Mouse (Mus musculus) spleen, embryonic (tissue): Measurements from ENCODE around the gene Fryl.
"Not testable (repeated sequence)": the region's sequence is repeated elsewhere in the genome, so short reads cannot be mapped to it uniquely, and the experiment has no call there.

Source experiments
- CTCF ChIA-PET: fragments of 350-600 bp; sonication (Branson Sonifier 250); formaldehyde crosslinking; loops from one replicate; lab custom pipeline; 2022; lab: Charles Lee

The Fryl gene

DNA sequence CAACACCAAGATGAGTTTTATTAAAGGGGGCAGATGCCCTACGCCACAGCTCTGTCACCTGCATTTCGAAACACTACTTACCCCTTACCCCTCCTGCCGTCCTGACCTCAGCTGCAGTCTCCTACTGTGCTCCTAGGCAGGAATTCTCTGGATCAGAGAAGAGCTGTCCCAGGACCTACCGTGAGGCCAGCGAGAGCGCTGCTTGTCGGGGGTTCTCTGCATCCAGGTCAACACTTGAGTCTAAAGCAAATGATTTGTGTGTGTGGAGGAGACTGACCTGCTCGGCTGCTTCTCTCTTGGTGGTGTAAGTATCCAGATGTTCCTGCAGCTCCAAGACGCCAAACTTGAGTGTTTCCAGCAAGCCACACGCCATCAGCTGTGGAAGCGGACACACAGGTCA, 223.9 kb downstream of the Fryl start:
- CTCF ChIA-PET = interaction anchor here (0.6 kb wide), 1 partner anchor 317 kb away, joined by 4 read pairs; no protein-coding TSS in a partner anchor

DNA sequence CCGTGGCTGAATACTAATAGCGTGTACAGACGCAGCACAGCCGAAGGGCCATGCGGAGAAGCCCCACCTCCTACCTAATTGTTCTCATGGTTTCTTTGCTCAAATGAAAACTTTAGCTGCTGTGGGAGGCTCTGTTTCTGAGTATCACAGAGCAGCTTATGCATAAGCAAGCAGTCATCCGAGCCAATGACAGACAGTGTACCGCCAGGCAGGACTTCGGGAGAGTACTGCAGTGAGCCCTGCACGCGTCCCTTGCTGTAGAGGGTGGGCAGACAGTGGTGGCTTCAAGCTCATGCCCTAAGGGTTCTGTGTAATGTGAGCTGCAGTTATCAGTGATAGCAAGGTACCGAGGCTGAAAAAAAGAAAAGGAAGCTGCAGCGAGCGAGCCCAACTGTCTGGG, 227.8 kb downstream of the Fryl start:
- CTCF ChIA-PET = interaction anchor here (0.8 kb wide), 1 partner anchor 35 kb away, joined by 3 read pairs; no protein-coding TSS in a partner anchor

DNA sequence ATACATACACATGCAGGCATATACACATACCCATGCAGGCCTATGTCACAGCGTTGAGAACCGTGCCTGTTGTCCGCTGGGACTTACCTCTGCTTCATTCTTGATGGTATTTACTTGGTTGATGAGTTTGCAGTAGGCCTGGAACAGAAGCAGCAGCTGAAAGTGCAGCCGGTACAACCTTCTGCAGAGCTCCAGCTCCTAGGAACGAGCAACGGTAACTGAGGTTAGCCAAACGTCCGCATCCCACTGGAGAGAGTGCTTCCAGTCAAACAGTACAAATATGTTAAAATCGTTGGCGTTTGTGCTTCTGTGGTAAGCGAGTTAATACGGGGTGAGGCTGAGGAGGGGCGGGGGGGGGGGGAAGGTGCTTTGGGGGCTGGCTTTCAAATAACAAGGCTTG, 232.6 kb downstream of the Fryl start:
- CTCF ChIA-PET = no interaction called here

- CTCF ChIA-PET = no interaction called here
These were observed 241.7 kb downstream of the Fryl start for GRCm38 (mm10) chr5:73014745-73015144.

DNA sequence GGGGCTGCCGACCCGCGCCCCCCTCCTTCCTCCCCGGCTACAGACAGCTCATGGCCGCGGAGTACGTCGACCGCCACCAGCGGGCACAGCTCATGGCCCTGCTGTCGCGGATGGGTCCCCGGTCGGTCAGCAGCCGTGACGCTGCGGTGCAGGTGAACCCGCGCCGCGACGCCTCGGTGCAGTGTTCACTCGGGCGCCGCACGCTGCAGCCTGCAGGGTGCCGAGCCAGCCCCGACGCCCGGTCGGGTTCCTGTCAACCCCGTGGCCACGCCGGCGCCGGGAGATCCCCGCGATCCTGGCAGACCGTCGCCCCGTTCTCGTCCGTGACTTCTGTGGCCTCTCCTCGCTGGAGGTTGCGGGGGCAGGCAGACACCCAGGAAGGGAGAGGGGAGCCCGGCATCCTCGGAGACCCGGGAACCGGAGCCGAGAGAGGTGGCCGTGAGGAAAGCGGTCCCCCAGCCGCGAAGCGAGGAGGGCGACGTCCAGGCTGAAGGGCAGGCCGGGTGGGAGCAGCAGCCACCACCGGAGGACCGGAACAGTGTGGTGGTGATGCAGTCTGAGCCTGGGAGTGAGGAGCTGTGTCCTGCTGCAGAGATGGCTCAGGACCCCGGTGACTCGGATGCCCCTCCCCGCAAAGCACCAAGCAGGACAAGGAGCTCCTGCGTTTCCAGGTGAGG, 242.7 kb downstream of the Fryl start:
- CTCF ChIA-PET = not testable (repeated sequence)

DNA sequence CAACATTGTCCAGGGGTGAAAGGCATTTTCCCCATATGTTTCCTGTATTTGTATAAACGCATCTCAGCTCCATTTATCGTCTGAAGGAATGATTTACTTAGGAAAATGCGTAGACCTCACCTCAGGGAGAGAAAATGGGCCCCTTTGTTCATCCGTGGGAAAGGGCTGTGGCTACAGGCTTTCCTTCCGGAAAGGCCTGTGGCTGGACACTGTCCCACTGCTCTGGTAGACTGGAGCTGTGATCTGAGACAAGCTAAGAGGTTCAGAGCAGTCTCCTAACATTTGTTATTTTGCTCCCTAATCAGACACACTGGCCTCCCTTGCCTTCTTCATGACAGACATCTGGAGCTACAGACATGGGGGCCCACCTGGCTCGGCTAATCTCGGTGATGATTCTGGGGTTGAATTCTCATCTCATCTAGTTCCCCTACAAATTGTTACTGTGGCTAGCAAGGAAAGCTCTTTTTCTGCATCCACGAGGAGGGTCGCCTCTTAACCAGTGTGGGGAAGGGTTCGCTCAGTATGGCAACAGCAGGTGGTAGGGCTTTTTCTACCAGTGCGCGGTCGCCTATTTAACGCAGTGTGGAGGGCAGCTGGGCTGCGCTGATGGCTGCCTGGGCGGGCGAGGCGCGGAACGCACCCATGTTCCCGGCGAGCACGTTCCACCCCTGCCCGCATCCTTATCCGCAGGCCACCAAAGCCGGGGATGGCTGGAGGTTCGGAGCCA, 243.4 kb downstream of the Fryl start:
- CTCF ChIA-PET = interaction anchor here (0.7 kb wide), 1 partner anchor 69 kb away, joined by 3 read pairs; no protein-coding TSS in a partner anchor

GRCm38 (mm10) chr5:73011806-73012205, 244.6 kb downstream of the Fryl start:
- CTCF ChIA-PET = not testable (repeated sequence)

DNA sequence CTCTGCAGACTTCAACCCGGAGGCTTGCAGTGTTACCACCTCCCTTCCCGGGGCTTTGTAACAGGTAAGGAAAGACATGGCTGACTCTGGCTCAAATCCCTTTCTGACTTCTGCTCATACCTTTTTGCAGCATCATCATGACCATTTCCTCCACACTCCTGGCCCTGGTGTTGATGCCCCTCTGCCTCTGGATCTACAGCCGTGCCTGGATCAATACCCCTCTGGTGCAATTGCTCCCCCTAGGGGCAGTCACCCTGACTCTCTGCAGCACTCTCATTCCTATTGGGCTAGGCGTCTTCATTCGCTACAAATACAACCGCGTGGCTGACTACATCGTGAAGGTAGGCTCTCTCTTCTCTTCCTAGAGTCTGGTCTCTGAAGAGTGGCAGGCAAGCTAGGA, 248.2 kb downstream of the Fryl start:
- CTCF ChIA-PET = not testable (repeated sequence)

DNA sequence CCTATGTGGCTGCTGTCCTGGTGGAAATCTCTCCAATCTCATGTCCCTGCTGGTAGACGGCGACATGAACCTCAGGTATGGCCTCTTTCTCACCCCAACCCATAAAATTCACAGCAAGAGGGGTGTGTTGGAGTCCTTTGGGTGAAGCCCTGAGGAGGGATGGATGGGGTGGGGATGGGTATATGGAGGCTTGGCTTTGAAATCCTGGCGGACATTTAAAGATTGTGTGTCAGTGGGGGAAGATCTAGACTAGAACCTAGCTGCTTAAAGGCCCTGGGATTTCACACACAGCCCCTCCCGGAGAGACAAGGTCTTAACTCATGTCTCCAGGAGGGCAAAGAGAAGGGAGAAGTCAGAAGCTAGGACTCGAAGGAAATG, 248.8 kb downstream of the Fryl start:
- CTCF ChIA-PET = no interaction called here

DNA sequence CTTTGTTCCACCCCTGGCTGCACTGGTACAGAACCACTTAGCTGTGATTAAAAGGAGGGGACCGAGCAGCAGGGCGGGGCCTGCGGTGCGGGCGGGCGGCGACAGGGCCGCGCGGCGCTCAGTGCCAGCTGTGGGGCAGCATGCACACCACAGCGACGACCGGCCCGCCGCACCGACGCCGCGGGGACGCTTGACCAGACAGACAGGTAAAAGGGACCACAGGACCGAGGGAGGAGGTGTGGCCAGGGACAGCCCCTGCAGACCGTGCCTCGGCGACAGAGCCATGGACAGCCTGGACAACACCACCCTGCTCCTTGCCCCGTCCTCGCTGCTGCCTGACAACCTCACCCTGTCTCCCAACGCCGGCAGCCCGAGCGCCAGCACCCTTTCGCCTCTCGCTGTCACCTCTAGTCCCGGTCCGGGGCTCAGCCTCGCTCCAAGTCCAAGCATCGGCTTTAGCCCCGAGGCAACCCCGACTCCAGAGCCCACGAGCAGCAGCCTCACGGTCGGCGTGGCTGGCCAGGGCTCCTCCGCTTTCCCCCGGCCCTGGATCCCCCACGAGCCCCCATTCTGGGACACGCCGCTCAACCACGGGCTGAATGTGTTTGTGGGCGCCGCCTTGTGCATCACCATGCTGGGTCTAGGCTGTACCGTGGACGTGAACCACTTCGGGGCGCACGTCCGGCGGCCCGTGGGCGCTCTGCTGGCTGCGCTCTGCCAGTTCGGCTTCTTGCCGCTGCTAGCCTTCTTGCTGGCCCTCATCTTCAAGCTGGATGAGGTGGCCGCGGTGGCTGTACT, 249.4 kb downstream of the Fryl start, which contains the start of gene Slc10a4:
TSS of gene Slc10a4 (plus strand) at position 100 of the 798 bp plus-strand sequence.
- CTCF ChIA-PET = no interaction called here

DNA sequence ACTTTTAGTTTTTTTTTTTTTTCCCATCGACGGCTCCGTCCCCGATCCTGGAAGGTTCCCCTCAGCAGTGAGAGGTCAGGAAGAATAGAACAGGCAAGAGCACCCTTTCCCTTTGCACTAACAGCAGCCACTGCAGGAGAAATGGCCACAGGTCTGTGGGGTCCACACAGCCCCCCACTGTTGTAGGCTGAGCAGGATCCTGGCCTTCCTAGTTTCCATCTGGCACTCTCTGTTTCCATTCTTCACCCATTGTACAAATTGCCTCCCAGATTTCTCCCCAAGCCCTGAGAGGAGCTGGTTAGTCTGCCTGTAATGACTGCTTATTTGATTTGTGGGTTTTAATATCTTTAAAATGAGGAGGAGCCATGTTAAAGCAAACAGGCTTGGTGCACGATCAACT, 252.4 kb downstream of the Fryl start:
- CTCF ChIA-PET = no interaction called here

DNA sequence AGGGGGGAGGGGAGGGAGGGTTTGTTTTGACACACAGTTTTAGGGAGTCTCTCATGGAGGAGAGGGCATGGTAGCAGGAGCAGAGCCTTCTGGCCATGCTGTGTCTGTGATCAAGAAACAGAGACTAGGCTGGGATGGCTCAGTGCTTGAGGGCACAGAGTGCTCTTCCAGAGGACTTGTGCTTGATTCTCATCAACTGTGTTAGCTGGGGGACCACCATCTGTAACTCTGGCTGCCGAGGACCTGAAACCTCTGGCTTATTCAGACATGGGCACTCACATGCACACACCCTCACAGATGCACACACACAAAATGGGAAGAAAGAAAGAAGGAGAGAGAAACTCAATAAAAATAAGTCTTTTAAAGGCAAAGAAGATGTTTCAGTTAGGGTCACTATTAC, 257.9 kb downstream of the Fryl start:
- CTCF ChIA-PET = not testable (repeated sequence)

- CTCF ChIA-PET = no interaction called here
These were observed 261.0 kb downstream of the Fryl start for GRCm38 (mm10) chr5:72995379-72995778.

- CTCF ChIA-PET = interaction anchor here (0.6 kb wide), 1 partner anchor 48 kb away, joined by 9 read pairs; no protein-coding TSS in a partner anchor
These were observed 261.5 kb downstream of the Fryl start for GRCm38 (mm10) chr5:72994928-72995327.

DNA sequence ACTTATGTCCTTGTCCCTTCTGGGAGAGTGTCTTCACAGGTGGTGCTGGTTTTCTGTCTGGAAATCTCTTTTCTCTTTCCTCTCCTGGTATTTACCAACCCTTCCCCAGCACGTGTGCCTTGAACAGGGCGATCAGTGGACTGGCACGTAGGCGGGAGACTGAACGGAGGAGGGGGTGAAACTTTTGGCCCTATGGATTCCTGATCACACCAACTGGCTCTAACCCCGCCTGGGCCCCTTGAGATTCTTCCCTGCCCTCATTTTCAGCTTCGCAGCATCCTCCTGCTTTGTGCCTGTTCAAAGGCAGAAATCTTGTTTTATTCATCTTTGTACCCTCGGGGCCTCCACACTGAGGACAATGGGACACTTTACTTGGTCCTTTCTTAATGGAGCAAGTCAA, 262.0 kb downstream of the Fryl start:
- CTCF ChIA-PET = interaction anchor here (0.6 kb wide), 1 partner anchor 49 kb away, joined by 9 read pairs; no protein-coding TSS in a partner anchor

DNA sequence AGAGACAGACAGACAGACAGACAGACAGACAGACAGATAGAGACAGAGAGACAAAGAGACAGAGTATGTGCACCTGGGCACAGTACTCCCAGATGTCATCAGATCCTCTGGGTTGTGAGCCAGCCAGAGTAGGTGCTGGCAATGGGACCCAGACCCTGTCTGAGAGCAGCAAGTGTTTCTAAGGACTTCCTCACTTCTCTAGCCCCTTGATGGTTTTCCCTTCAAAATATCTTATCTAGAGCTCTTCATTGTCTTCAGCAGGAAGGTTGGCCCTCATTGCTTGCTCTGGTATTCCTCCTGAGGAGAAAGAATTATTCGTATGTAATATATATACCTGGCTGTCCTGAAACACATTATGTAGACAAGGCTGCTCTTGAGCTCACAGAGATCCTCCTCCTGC, 263.9 kb downstream of the Fryl start:
- CTCF ChIA-PET = no interaction called here

GRCm38 (mm10) chr5:72989756-72990155, 266.7 kb downstream of the Fryl start:
- CTCF ChIA-PET = no interaction called here

DNA sequence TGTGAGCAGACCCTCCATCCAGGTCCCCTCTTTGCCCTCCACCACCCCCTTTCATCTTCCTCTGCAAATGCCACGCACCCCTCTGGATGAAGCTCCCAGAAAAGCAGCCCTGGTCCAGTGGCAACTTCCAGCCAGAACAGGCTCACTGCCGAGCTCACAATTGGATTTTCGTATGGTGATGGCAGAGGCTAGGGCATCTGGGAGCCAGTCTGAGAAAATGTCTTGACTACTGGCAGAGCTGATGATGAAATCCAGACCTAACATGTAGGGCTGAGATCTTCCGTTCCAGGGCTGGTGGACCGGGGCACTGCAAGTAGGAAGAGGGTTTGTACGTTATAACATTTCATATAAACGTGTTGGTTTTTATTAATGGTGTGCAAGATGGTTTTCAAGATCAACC, 268.6 kb downstream of the Fryl start:
- CTCF ChIA-PET = interaction anchor here (0.6 kb wide), 1 partner anchor 398 kb away, joined by 15 read pairs; no protein-coding TSS in a partner anchor

- CTCF ChIA-PET = interaction anchor here (0.6 to 1.0 kb wide), 4 partner anchors 14 to 225 kb away, joined by 3 to 4 read pairs (median 4); no protein-coding TSS in a partner anchor
These were observed 272.3 kb downstream of the Fryl start for GRCm38 (mm10) chr5:72984091-72984490.

- CTCF ChIA-PET = no interaction called here
These were observed 279.9 kb downstream of the Fryl start for GRCm38 (mm10) chr5:72976539-72976938.

DNA sequence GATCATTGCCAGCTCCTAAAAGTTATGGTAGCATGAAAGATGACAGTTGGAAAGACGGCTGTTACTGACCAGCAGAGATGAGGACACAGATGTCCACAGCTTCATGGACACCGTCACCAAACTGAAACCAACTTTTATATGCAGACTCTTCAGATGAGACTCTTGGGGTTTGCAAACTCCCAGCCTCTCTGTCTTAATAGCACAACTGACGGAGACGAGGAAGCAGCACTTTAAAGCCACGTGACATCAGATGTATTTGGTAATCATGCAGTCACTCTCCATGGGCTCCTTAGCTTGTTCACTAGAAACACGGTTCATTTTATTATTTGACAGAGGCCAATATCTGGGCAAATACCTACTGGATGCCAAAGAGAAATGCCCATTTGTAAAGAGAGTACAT, 280.4 kb downstream of the Fryl start:
- CTCF ChIA-PET = no interaction called here

DNA sequence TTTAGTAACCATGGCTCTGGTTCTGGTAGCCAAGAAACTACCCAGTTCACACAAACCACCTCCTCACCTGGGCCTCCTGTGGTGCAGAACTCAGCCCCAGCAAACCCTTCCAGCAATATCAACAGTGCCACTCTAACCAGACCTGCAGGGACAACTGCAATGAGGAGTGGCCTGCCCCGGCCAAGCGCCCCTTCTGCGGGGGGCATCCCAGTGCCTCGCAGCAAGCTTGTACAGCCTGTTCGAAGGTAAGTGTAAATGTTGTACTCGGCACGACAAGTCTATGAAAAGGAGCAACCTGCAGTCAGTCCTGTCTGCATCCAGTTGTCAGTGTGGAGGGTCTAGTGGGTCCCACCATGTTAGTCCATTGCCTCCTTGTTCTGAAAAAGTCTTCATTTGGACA, 281.8 kb downstream of the Fryl start, which contains the start of gene Gm10135:
TSS of gene Gm10135 (minus strand) at position 101 of the 400 bp plus-strand sequence.
- CTCF ChIA-PET = no interaction called here
